Mouse (Mus musculus) c-Kit-positive CD71-positive TER-119-negative erythroid progenitor cells, embryonic 14.5 days (primary cell): ENCODE results near the gene Scn2a.

Source experiments
- DNase-seq: peaks from one replicate; pipeline ENCODE4 v3.0.0-alpha.2; 2013; ENCODE audit warnings: low read depth

Gene Scn2a

GRCm38 (mm10) chr2:65620556-65621166 lies at the start of gene Scn2a:
Scn2a (plus strand) TSS chr2:65620771.
- DNase-seq, result peak; percentile 6

- no peak for DNase-seq
Observed at GRCm38 (mm10) chr2:65587679-65588078, 32.9 kb upstream of the Scn2a start.

GRCm38 (mm10) chr2:65607813-65608212 lies 12.8 kb upstream of the Scn2a start:
- DNase-seq, result no peak

- DNase-seq, result no peak
Observed at GRCm38 (mm10) chr2:65611887-65612286, 8.7 kb upstream of the Scn2a start.

GRCm38 (mm10) chr2:65619781-65620180 lies 790 bp upstream of the Scn2a start:
- peak; percentile 15 for DNase-seq

- no peak for DNase-seq
Observed at GRCm38 (mm10) chr2:65621254-65621653, 683 bp downstream of the Scn2a start.

- DNase-seq, result no peak
Observed at GRCm38 (mm10) chr2:65621838-65622237, 1.3 kb downstream of the Scn2a start.

- no peak for DNase-seq
Observed at GRCm38 (mm10) chr2:65652636-65653035, 32.1 kb downstream of the Scn2a start.

- no peak for DNase-seq
Observed at GRCm38 (mm10) chr2:65657031-65657430, 36.5 kb downstream of the Scn2a start.

GRCm38 (mm10) chr2:65658430-65658829 lies 37.9 kb downstream of the Scn2a start:
- DNase-seq, result no peak

- no peak for DNase-seq
Observed at GRCm38 (mm10) chr2:65663892-65664291, 43.3 kb downstream of the Scn2a start.

GRCm38 (mm10) chr2:65664481-65664880 lies 43.9 kb downstream of the Scn2a start:
- no peak for DNase-seq

- no peak for DNase-seq
Observed at GRCm38 (mm10) chr2:65665180-65665579, 44.6 kb downstream of the Scn2a start.

GRCm38 (mm10) chr2:65667590-65668436 lies 47.2 kb downstream of the Scn2a start:
- no peak for DNase-seq

- DNase-seq, result peak; percentile 8
Observed at GRCm38 (mm10) chr2:65668437-65669135, 48.0 kb downstream of the Scn2a start.

- DNase-seq, result no peak
Observed at GRCm38 (mm10) chr2:65669561-65669960, 49.0 kb downstream of the Scn2a start.

GRCm38 (mm10) chr2:65670153-65670817 lies 49.7 kb downstream of the Scn2a start:
- DNase-seq, result no peak

- DNase-seq, result no peak
Observed at GRCm38 (mm10) chr2:65679621-65680020, 59.0 kb downstream of the Scn2a start.

GRCm38 (mm10) chr2:65685151-65685550 lies 64.6 kb downstream of the Scn2a start:
- DNase-seq, result no peak

- DNase-seq, result no peak
Observed at GRCm38 (mm10) chr2:65690456-65691184, 70.0 kb downstream of the Scn2a start.

- DNase-seq, result no peak
Observed at GRCm38 (mm10) chr2:65694485-65694884, 73.9 kb downstream of the Scn2a start.

GRCm38 (mm10) chr2:65695061-65695460 lies 74.5 kb downstream of the Scn2a start:
- DNase-seq, result no peak
